Mouse (Mus musculus): ENCODE measurements around the gene Samd4. TPM values are rescaled to one million over a fixed set of nuclear protein-coding genes. Genes with fewer than 3 reads are reported as not detected.

Samd4 gene
- total RNA-seq, 2 experiments from 2014 or later: 23.6 to 33.3 TPM

DNA sequence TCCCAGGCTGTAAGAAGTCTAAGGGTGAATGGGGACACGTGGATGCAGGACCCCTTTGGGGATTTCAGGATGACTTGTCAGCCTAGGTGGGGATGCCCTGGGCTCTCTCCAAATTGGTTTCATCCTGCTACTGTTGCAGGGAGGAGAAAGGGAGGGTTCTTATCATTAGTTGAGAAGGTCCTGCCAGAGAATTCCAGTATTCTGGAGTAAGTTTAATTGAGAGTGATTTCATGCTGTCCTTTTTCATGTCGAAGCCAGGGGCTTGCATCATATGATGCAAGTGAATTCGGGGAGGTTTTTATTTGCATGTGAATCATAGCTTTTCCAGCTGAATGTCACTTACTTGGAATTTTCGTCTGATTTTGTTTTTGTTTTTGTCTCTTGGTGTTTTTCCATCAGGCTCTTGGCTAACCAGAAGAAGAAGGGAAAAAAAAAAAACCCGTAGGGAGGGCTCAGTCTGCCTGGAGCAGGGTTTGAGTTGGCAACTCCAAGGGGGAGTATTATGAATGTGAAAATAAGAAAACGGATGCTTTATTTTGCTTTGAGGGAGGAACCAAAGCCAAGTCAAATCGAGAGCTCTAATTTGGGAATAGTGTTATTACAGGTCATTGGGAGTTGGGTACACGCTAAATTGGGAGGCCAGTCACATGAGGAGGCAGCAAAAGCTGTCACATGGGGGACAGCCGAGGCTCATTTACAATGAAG is 116.8 kb downstream of the Samd4 start:
- peak in 1 of 2 experiments; percentile 30 for DNase-seq

DNA sequence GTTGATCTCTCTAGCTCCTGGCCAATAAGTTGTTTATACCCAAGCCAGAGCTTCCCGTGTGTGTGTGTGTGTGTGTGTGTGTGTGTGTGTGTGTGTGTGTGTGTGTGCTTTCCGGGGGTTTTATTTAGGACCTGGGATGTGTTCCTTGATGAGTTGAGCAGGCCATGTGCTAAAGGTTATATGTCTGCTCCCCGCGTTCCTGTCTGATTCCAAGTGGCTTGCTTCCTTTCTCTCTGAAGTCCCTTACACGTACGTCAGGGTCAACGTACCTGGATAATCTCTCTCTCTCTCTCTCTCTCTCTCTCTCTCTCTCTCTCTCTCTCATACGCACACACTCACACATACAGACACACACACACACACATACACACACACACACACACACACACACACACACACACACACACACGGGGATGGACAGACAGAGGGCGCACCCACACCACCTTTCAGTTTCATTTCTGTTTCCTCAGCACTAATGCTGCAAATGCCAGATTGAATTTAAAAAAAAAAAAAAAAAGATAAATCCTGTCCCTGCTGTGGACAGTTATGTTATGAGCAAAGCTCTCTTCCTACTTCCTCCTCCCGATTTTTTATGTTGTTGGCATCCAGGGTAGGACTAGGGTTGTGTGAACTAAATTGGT is 117.6 kb downstream of the Samd4 start:
- DNase-seq: peak; percentile 34 to 49

DNA sequence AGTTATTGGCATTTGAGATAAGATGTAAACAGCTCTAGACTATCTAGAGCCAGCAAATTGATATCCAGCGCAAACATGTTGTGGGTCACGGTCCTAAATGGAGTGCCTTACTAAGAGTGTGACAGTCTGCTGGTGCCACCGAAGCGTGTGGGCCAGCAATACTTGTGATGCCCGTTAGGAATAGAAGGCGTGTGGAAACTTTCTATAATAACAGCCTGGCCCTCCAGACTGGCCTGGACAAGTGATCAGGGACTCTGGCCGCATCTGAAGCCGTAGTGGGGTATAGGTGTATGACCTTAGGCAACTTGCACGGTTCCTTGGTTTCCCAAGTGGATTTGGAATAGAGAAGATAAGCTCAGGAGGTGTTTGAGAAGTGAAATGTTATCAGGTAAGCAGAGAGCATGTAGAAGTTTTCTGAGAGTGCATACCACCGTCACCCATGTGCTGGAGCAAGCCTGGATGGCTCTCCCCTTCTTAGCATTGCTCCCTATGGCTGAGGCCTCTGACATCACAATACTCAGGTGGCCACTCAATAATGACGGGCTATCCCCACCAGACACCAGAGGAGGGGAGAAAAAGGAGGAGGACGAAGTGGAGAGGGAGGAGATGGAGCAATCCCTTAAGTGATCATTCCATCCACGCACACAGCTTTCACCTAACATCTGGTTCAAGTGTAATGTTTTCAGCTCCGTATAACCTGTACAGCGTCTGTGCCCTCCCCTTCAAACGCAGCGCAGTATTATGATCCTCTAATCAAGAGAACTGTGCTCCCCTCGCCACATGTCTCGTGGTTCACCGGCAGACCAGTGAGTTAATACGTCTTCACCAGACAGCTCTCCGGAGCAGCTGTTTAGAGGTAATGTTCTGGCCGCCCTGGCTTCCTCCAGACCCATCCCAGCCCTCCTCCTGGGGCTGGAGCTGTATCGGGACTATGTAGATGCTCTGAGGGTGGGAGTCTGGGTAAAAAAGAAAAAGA is 118.4 kb downstream of the Samd4 start:
- no peak for DNase-seq

DNA sequence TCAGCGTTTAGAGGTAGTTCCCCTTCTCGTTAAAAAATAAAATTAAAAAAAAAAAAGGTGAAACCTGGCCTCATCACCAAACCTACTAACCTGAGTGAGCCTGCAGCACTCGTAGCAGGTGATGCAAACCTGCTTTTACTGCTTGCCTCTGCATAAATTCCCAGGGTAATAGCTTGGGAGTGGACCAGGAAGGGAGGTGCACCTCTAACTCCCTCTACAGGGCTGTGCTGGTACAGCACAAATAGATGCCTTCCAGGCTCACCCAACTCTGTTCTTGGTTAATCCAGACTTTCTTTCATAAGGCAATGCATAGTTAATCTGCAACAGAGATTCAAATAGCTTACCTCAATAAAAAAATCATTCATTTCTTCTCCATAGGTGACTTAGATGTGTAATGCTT is 121.5 kb downstream of the Samd4 start:
- DNase-seq: peak; percentile 63 to 66

DNA sequence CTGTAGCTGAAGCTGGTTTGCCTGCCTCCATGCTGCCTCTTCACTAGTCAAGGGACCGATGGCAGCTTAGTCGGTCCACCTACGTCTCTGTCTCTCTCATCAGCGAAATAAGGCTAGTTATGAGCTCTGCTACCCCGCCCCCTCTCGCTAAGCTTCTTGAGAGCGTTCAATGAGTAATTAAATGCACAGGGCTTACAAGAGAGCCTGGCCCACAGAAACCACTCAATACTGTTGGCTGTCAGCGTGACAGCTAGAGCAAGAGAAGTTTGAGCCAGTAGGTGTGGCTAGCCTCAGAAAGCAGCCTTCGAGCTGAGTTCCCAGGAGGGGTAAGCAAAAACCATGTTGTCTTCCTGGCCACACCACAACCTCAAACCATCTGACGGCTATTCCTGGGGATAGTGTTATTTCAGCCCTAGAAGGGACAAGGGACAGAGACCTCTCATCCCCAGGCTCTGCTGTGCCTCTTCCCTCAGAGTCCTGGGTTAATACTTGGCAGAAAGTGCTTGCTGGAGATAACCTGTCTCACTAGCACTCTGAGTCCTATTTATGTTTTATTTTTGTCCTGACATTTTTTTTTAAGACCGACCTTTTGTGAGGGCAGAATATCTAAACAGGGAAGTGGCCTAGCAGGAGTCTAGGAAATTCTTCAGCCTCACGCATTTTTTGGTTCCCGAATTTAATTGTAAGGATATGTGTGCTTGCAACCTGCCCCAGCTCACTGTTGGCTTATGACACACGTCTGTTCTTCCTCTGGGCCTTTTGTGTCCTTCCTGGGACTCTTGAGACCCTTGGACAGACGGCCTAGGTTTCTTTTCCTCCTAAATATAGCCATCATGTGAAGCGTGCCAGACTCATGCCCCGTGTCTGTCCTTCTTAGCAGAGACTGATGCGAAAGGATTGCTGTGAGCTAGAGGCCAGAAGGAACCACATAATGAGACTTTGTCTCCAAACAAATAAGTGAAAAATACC is 128.8 kb downstream of the Samd4 start:
- DNase-seq: no peak

DNA sequence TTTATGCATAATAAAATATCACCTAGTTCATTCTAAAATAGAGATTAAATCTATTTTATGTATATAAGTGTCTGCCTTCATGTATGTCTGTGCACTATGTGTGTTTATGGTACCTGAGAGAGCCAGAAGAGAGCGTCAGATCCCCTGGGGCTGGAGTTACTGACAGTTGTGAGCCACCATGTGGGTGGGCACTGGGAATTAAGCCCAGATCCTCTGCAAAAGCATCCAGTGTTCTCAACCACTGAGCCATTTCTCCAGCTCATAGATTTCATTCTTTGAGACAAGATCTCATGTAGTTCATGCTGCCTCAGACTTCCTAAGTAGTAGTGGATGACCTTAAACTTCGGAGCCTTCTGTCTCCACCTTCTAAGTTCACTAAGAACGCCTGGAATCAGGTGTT is 133.0 kb downstream of the Samd4 start:
- DNase-seq: no peak

DNA sequence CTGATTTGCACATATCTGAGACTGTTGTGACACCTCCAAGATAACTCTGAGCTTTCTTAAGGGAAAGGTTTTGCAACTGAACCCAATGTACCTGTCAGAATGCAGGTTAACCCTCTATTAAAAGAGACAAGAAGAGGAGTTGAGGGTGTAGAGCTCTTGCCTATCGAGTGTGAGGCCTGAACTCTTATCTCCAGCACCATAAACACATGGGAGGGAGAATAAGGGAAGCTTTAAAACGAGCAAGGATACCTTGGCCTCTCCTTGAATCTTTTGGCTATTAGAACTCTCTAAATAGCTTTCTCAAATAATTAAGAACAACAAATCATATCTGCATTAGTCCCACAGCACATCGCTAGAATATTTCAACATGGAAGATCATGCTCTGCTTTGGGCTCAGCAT is 135.0 kb downstream of the Samd4 start:
- no peak for DNase-seq

DNA sequence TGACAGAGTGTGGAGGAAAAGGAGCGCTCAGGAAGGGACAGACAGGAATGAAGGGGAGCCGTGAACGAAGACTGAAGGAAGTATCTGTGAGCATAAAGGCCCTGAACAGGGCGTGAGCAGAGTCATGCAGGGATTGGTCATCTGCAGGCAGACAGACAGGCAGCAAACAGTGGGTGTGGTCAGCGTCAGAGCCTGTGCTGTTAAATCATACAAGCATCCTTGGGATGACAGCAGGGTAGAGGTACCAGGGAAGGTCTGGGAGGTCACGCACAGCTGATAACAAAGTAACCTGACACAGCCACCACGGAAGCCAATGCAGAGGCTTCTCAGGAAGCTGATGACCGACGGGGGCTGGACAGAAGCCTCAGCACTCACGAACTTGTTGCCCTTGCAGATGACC is 138.2 kb downstream of the Samd4 start:
- DNase-seq: peak; percentile 35 to 43

DNA sequence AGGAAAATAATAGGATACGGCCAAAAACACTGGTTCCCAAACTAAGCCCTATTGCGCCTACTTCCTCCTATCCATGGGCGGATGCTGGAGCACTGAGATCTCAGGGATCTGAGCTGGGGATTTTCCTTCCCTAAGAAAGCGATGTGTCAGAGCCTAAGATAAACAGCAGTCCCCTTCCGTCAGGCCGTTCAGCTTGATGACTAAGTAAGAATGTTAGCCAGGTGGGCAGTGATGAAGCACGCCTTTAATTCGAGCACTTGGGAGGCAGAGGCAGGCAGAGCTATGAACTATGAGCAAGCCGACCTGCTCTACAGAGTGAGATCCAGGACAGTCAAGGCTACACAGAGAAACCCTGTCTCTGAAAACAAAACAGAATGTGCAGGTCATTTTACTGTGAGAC is 140.9 kb downstream of the Samd4 start:
- no peak for DNase-seq

DNA sequence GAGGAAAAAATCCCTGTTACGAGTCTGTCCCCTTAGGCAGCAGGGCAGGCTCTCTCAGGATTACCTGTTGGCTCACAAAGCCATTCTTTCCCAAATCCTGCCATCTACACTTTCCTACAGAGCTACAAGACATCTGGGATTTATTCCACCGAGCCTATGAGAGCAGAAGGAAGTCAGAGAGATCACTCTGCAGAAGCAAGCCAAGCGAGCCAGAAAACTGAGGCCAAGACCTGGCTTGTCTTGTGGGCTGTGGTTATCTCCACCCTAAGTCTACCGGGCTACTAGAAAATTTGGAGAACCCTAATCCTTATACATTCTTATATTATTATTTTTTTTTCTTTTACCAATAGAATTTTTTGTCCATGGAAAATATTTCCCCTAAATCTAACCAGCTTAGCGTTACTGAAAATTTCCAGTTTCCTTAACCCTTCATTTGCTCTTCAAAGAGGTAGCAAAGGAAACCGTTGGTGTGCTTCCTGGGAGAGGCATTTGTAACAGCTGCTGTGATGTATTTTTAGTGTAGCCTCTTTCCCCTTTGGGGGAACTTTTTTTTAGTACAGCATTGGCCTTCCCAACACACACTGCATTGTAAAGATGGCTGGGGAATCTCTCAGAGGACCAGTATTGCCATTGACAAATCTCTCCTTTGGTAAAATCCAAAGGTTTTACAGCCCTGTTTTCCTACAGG is 144.9 kb downstream of the Samd4 start:
- DNase-seq: no peak

DNA sequence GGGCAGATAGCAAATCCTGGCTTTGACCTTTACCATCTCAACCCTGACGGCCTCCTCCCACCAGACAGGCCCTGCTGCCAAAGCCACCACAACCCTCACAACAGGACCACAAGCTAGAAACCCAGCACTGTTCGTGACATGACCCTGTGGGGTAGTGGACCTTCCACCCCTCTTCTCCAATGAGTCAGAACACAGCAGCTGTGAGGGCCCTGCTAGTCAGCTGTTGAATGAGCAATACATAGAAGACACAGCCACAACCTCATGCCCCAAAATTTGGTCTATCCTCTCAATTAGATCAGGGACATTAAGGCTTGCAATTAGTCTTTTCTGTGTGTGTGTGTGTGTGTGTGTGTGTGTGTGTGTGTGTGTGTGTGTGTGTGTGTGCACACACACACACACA is 148.9 kb downstream of the Samd4 start:
- no peak for DNase-seq

DNA sequence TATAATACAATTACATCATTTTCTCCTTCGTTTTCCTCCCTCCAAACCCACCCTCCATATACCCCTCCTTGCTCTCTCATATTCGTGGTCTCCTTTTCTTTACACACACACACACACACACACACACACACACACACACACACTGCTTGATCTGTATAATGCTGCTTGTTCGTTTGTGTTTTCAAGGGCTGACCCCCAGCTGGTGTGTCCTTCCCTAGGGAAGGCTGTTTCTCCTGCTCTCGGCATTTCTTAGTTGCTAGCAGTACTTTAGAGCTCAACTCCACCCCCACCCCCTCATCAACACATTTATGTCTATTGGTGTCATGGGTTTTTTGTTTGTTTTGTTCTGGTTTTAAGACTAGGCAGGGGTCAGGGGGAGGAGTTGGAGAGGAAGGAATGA is 149.5 kb downstream of the Samd4 start:
- DNase-seq: no peak

DNA sequence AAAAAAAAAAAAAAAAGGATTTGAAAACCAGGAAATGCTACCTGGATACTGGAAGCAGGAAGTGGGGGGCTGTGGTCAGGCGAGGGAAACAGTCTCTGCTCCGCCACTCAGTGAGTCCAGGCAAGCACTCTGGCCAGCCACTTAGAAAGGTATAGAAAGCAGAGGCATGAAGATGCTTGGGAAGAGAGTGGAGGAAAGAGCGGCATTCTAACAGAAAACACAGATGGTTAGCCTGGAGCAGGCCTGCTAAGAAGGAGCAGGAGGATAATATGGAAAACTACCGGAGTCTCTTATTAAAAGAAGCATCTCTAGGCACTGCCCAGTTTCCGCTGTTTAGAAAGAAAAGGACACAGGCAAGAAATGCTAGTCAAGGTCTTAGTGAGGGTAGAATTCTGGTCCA is 150.8 kb downstream of the Samd4 start:
- no peak for DNase-seq

DNA sequence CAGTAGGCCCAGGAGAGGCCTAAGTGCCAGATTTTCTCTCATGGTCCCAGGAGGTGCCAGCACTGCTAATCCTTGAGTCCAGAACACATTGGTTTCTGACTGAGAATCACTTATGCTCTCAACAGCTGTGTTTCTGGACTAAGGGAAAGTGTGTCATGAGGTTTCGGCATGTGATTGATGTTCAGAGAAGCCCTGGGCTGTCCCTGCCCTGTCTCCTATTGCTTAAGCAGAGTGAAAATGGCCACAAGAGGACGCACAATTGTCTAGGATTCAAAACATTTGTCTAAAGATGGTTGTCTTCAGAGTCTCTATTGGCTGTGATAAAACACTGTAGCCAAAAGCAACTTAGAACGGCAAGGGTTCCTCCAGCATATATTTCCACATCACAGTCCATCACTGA is 159.0 kb downstream of the Samd4 start:
- no peak for DNase-seq

DNA sequence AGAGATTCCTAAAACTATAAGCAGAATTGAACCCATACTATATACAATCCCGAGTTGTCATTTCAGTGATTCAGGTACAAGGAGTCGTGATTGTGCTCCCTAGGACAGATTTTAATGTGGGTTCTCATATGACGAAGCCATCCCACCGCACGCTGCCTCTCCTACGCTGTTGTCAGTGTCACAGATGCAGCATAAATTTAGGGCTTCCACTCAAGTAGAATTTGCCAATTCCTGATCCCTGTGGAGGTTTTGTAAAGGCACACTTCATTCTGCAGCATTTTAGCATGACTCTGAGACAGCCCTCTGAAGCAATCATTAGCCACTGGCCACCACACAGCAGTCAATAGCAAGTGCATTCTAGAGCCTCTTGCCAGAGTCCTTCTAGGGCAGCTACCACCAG is 166.4 kb downstream of the Samd4 start:
- DNase-seq: no peak

DNA sequence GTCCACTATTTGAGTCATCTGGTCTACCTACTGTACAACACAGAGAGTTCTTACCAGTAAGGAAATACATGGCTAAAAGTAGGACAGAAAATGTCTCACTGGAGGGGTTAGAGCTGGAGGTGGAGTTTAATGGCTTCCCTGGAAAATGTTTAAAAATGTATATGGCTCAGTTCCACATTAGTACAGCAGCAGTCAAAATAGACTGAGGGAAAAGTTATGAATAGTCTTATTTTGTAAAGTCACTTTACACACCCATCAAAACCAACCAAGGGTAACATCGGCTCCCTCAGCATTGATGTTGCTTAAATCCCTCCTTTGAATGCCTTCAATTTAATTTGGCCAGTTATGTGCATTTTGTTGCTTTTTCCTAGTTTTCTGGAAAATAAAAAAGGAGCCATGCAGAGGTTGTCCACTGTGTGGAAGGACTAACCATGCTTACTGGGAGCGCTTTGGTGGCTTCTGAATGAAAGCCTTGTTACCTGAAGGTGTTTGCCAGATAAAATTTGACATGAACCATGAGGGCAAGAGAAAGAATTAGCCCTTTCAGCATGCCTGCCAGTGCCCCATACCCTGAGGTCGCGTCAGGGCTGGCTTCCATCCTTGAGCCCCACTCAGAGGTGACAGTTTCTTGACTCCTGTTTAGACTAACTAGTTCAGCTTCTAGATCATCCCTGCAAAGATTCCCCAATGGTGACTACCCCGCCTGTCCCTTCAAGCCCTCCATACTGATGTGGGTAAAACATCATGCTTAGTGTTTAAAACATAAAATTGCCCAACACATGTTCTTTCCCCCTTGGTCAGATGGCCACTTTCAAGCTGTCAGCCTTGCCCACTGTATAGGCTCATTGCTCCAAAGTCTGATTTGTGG is 169.3 kb downstream of the Samd4 start:
- DNase-seq: no peak

DNA sequence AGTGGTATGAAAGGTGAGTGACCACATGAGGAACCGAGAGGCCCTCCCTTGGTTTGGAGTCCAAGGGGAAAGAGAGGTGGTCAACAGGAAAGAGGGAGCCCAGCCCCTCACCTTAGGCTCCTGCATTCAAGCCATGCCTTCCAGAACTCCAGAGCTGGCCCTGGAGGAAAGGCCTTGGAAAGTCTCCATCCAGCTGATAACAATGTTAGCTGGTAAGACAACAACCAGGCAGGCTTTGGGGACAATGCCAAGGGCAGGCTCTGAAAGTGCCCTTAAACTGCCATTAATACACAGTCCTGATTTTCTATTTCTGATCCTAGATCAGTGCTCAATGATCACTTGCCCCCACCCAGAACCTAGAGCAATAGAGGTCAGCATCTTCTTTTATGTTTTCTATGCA is 170.4 kb downstream of the Samd4 start:
- peak; percentile 45 to 61 for DNase-seq

DNA sequence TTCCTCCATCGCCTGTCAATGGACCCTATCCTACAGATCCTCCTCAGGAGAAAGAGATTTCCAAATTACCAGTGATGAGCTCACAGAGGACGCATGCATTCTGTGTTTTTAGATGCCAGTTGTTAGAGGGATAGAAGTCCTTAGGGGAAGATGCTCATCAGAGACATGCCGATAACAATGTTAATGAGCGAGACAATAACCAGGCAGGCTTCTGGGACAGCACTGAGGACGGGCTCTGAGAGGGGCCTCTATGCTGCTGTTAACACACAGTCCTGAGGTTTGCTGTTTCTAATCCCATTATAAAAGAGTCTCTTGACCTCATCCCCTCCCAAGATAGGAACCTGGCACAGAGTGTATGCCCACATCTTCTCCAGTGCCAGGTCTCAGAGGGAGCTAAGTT is 171.2 kb downstream of the Samd4 start:
- DNase-seq: no peak

DNA sequence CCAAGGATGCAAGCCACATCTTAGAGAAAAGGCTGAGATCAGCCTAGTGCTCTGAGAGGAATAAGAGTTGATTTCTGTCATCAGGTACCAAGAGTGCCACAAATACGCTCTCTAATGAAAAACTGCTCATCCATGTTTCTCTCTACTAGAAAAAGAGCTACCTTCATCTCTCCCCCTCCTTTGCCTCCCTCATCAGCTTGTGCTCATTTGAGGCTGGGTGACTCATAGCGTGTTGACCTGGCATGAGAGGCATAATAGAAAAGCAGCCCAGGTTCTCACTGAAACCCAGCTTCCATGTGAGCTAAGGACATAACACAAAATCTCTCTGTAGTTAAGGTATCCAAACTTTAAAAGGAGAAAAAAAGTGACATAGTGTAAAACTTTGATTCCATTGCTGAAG is 176.3 kb downstream of the Samd4 start:
- peak; percentile 7 to 33 for DNase-seq

DNA sequence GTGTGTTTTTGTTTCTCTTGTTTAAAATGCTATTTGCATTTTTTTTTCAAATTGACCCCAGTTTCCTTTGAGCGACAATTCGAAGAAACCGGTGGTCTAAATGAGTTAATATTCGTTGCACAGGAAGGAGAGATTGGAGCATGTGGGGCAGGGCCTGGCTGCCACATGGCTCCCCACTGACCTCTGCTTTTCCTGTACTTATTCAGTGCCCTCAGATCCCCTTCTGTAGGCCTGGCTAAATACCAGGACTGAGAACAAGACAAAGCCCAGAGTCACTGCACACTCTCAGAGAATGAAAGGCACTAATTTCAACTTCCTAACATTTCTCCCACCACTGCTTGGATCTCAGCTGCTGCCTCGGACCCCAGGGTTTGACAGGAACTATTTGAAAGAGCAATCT is 182.4 kb downstream of the Samd4 start:
- peak in 1 of 2 experiments; percentile 6 for DNase-seq
